Mouse (Mus musculus): Measurements from ENCODE around the gene Zfp426. TPM values are rescaled to one million over a fixed set of nuclear protein-coding genes. Genes with fewer than 3 reads are reported as not detected.
A peak's percentile ranks its signal among the peaks of the same experiment; 100 is the strongest.

Zfp426 gene
- polyA plus RNA-seq, 1 experiment from 2014 or later = 14.0 TPM

DNA sequence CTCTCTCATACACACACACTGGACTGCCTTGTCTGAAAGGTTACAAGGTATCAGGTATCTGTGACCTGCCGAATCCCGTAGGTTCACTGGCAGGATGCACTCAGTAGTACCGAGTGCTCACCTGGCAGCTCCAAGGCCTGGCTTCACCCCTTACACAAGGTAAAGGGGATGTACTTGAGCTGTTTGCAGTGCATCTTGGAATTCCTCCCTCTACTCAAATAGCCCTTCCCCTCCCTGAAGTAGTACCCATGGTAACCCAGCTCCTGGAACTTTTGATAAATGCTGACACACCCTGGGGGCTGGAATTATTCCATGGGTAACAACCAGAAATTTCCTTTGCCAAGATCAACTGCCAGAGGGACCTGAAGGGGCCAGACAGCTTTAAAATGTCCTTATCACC lies 21.5 kb upstream of the Zfp426 start:
- 79% methylated on average over 3 of the region's 3 CpGs for WGBS
- H3K36me3 ChIP-seq (ENCODE audit: control insufficient read depth, insufficient read depth) = peaks cover 7% of the 10 kb centered on the region; the same call in 1 of the 2 replicates
- H3K9me3 ChIP-seq (replicated peaks; ENCODE audit: control insufficient read depth, low read length) = no peaks in the 10 kb centered on the region
- no peak overlapping the region for H3K4me3 ChIP-seq (ENCODE audit: low read length)
- ATAC-seq (replicated peaks; ENCODE audit: extremely low read depth, insufficient read depth, low FRiP score) = no peak
- no peak overlapping the region for H3K4me2 ChIP-seq (ENCODE audit: low read depth, low read length)
- H3K4me1 ChIP-seq (ENCODE audit: control insufficient read depth, insufficient read depth, low read length) = peaks cover 21% of the 10 kb centered on the region
- no peak overlapping the region for H3K9ac ChIP-seq (ENCODE audit: low read length)
- no peaks in the 10 kb centered on the region for H3K27me3 ChIP-seq (ENCODE audit: control insufficient read depth, insufficient read depth, low read length)
- H3K27ac ChIP-seq (ENCODE audit: low read length) = no peak overlapping the region

DNA sequence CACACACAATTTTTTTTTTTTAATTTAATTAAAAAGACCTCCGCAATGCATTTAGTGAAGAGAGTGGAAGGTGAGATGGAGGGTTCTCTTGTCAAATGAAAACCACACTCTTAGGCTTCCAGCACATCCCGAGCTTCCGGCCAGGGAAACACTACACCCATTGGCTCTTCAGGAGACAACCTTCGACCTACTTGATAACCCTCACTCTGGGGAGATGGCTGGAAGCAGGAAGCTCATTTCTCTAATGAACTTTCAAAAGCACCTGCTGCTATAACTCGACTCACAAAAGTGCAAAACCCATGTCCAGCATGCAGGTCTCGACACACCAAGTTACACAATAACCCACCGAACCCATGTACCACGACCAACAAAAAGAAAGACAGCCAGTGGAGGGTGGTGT lies 20.2 kb upstream of the Zfp426 start:
- Histone ChIP-seq H3K27me3 (ENCODE audit: control insufficient read depth, insufficient read depth, low read length) (no peaks in the 10 kb centered on the region), H3K27ac (ENCODE audit: low read length) (no peak overlapping the region), H3K9ac (ENCODE audit: low read length) (no peak overlapping the region), H3K4me1 (ENCODE audit: control insufficient read depth, insufficient read depth, low read length) (peaks cover 16% of the 10 kb centered on the region; the same call in 1 of the 2 replicates), H3K4me3 (ENCODE audit: low read length) (no peak overlapping the region), H3K4me2 (ENCODE audit: low read depth, low read length) (no peak overlapping the region), H3K36me3 (ENCODE audit: control insufficient read depth, insufficient read depth) (peaks cover 7% of the 10 kb centered on the region; the same call in 1 of the 2 replicates), H3K9me3 (replicated peaks; ENCODE audit: control insufficient read depth, low read length) (no peaks in the 10 kb centered on the region)
- ATAC-seq (replicated peaks; ENCODE audit: extremely low read depth, insufficient read depth, low FRiP score) = no peak
- 78% methylated on average over 8 of the region's 8 CpGs for WGBS

GRCm38 (mm10) chr9:20511645-20512044 lies 19.1 kb upstream of the Zfp426 start:
- Histone ChIP-seq H3K27ac (ENCODE audit: low read length) (no peak overlapping the region), H3K9me3 (replicated peaks; ENCODE audit: control insufficient read depth, low read length) (no peaks in the 10 kb centered on the region), H3K9ac (ENCODE audit: low read length) (no peak overlapping the region), H3K4me1 (ENCODE audit: control insufficient read depth, insufficient read depth, low read length) (peaks cover 16% of the 10 kb centered on the region; the same call in 1 of the 2 replicates), H3K4me3 (ENCODE audit: low read length) (no peak overlapping the region), H3K4me2 (ENCODE audit: low read depth, low read length) (no peak overlapping the region), H3K36me3 (ENCODE audit: control insufficient read depth, insufficient read depth) (peaks cover 12% of the 10 kb centered on the region; the same call in 1 of the 2 replicates), H3K27me3 (ENCODE audit: control insufficient read depth, insufficient read depth, low read length) (no peaks in the 10 kb centered on the region)
- no peak for ATAC-seq (replicated peaks; ENCODE audit: extremely low read depth, insufficient read depth, low FRiP score)
- 83% methylated on average over 4 of the region's 4 CpGs for WGBS

GRCm38 (mm10) chr9:20510346-20510745 lies 17.8 kb upstream of the Zfp426 start:
- Histone ChIP-seq H3K36me3 (ENCODE audit: control insufficient read depth, insufficient read depth) (peaks cover 13% of the 10 kb centered on the region), H3K4me1 (ENCODE audit: control insufficient read depth, insufficient read depth, low read length) (peaks cover 16% of the 10 kb centered on the region; the same call in 1 of the 2 replicates), H3K4me3 (ENCODE audit: low read length) (no peak overlapping the region), H3K27me3 (ENCODE audit: control insufficient read depth, insufficient read depth, low read length) (no peaks in the 10 kb centered on the region), H3K9ac (ENCODE audit: low read length) (no peak overlapping the region), H3K4me2 (ENCODE audit: low read depth, low read length) (no peak overlapping the region), H3K27ac (ENCODE audit: low read length) (no peak overlapping the region), H3K9me3 (replicated peaks; ENCODE audit: control insufficient read depth, low read length) (no peaks in the 10 kb centered on the region)
- 53% methylated on average over 1 of the region's 1 CpGs for WGBS
- ATAC-seq (replicated peaks; ENCODE audit: extremely low read depth, insufficient read depth, low FRiP score) = no peak

- Histone ChIP-seq H3K4me1 (ENCODE audit: control insufficient read depth, insufficient read depth, low read length) (peaks cover 12% of the 10 kb centered on the region; the same call in 1 of the 2 replicates), H3K27ac (ENCODE audit: low read length) (no peak overlapping the region), H3K9me3 (replicated peaks; ENCODE audit: control insufficient read depth, low read length) (no peaks in the 10 kb centered on the region), H3K4me2 (ENCODE audit: low read depth, low read length) (no peak overlapping the region), H3K9ac (ENCODE audit: low read length) (no peak overlapping the region), H3K27me3 (ENCODE audit: control insufficient read depth, insufficient read depth, low read length) (no peaks in the 10 kb centered on the region), H3K36me3 (ENCODE audit: control insufficient read depth, insufficient read depth) (peaks cover 20% of the 10 kb centered on the region), H3K4me3 (ENCODE audit: low read length) (no peak overlapping the region)
- no peak for ATAC-seq (replicated peaks; ENCODE audit: extremely low read depth, insufficient read depth, low FRiP score)
- WGBS = 77% methylated on average over 3 of the region's 3 CpGs
These were observed 17.1 kb upstream of the Zfp426 start for GRCm38 (mm10) chr9:20509676-20510075.

- WGBS = 90% methylated on average over 5 of the region's 5 CpGs
- no peak for ATAC-seq (replicated peaks; ENCODE audit: extremely low read depth, insufficient read depth, low FRiP score)
- H3K27me3 ChIP-seq (ENCODE audit: control insufficient read depth, insufficient read depth, low read length) = no peaks in the 10 kb centered on the region
These were observed 12.3 kb upstream of the Zfp426 start for GRCm38 (mm10) chr9:20504801-20505200.

DNA sequence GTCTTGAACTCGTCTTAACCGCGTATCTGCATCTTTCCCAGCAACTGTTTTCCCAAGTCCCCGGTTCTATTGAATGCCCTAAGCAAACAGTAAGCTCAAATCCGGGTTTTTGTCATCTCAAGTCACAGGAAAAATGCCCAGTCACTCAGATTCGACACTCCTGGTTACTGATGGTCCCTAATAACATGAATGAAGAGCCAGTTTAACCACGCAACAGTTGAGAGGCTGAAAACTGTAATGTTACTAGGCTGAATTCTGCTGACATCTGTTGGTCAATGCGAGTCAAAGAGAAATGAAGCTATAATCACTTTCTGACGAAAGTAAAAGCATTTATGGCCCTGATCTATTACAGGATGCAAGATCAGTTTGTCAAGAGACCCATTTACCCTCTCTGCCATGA lies 735 bp upstream of the Zfp426 start:
- peak overlapping the region; percentile 84 for H3K9ac ChIP-seq (ENCODE audit: low read length)
- H3K9me3 ChIP-seq (replicated peaks; ENCODE audit: control insufficient read depth, low read length) = no peaks in the 10 kb centered on the region
- peaks cover 15% of the 10 kb centered on the region for H3K36me3 ChIP-seq (ENCODE audit: control insufficient read depth, insufficient read depth)
- peak overlapping the region; percentile 94 for H3K27ac ChIP-seq (ENCODE audit: low read length)
- H3K4me1 ChIP-seq (ENCODE audit: control insufficient read depth, insufficient read depth, low read length) = peaks cover 12% of the 10 kb centered on the region
- peak overlapping the region; percentile 73 for H3K4me3 ChIP-seq (ENCODE audit: low read length)
- H3K4me2 ChIP-seq (ENCODE audit: low read depth, low read length) = peak overlapping the region; percentile 94
- no peak for ATAC-seq (replicated peaks; ENCODE audit: extremely low read depth, insufficient read depth, low FRiP score)
- no peaks in the 10 kb centered on the region for H3K27me3 ChIP-seq (ENCODE audit: control insufficient read depth, insufficient read depth, low read length)
- WGBS = 6% methylated on average over 9 of the region's 9 CpGs

More at GRCm38 (mm10) chr9:20504801-20505200, 12.3 kb upstream of the Zfp426 start:
- peaks cover 61% of the 10 kb centered on the region for H3K36me3 ChIP-seq (ENCODE audit: control insufficient read depth, insufficient read depth)
- H3K9me3 ChIP-seq (replicated peaks; ENCODE audit: control insufficient read depth, low read length) = peaks cover 3% of the 10 kb centered on the region
- no peak overlapping the region for H3K4me3 ChIP-seq (ENCODE audit: low read length)
- H3K4me1 ChIP-seq (ENCODE audit: control insufficient read depth, insufficient read depth, low read length) = no peaks in the 10 kb centered on the region
- H3K4me2 ChIP-seq (ENCODE audit: low read depth, low read length) = no peak overlapping the region
- no peak overlapping the region for H3K27ac ChIP-seq (ENCODE audit: low read length)
- H3K9ac ChIP-seq (ENCODE audit: low read length) = no peak overlapping the region

DNA sequence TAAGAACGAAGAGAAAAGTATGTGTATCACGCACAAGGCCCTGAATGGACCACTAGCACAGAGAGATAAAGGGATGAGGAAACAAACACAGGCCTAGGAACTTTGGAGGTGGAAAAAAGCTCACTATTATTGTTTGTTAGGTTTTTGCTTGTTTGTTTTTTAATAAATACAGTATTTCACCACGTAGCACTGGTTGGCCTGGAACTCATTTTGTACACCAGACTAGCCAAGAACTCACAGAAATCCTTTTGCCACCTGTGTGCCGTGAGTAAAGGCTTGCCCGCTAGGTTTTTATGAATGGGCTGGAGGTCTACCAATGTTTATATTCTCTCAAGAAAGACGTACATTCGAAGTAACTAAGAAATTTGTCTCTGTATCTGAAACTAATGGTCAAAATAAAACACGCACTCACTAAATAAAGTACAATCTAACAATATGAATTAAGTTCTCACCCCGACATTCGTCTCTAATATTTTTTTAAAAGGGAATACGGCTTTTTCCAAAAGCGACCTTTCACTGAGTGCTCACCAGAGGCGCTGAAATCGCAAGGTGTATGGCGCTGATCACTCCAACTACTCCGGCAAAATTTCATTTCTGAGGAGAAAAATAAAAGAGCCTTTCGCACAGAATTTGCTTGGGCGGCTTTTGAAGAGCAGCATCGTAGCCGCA lies 554 bp downstream of the Zfp426 start:
- Histone ChIP-seq H3K36me3 (ENCODE audit: control insufficient read depth, insufficient read depth) (peaks cover 5% of the 10 kb centered on the region), H3K4me2 (ENCODE audit: low read depth, low read length) (peak overlapping the region; percentile 94), H3K27ac (ENCODE audit: low read length) (peak overlapping the region; percentile 94), H3K9me3 (replicated peaks; ENCODE audit: control insufficient read depth, low read length) (no peaks in the 10 kb centered on the region), H3K4me1 (ENCODE audit: control insufficient read depth, insufficient read depth, low read length) (peaks cover 12% of the 10 kb centered on the region), H3K9ac (ENCODE audit: low read length) (peak overlapping the region; percentile 84), H3K27me3 (ENCODE audit: control insufficient read depth, insufficient read depth, low read length) (no peaks in the 10 kb centered on the region), H3K4me3 (ENCODE audit: low read length) (peak overlapping the region; percentile 73)
- 6% methylated on average over 20 of the region's 20 CpGs for WGBS
- ATAC-seq (replicated peaks; ENCODE audit: extremely low read depth, insufficient read depth, low FRiP score) = no peak

- Histone ChIP-seq H3K4me1 (ENCODE audit: control insufficient read depth, insufficient read depth, low read length) (peaks cover 12% of the 10 kb centered on the region), H3K36me3 (ENCODE audit: control insufficient read depth, insufficient read depth) (peaks cover 7% of the 10 kb centered on the region; the same call in 1 of the 2 replicates), H3K4me2 (ENCODE audit: low read depth, low read length) (no peak overlapping the region), H3K9ac (ENCODE audit: low read length) (no peak overlapping the region), H3K27me3 (ENCODE audit: control insufficient read depth, insufficient read depth, low read length) (no peaks in the 10 kb centered on the region), H3K9me3 (replicated peaks; ENCODE audit: control insufficient read depth, low read length) (no peaks in the 10 kb centered on the region), H3K27ac (ENCODE audit: low read length) (no peak overlapping the region), H3K4me3 (ENCODE audit: low read length) (no peak overlapping the region)
- ATAC-seq (replicated peaks; ENCODE audit: extremely low read depth, insufficient read depth, low FRiP score) = no peak
- 81% methylated on average over 5 of the region's 5 CpGs for WGBS
These were observed 3.0 kb downstream of the Zfp426 start for GRCm38 (mm10) chr9:20489536-20489935.

Measured in heart, embryonic 16.5 days (tissue).